Mouse (Mus musculus): Measurements from ENCODE around the gene Klra1.
"Not testable (repeated sequence)": the region's sequence is repeated elsewhere in the genome, so short reads cannot be mapped to it uniquely, and the experiment has no call there.

Klra1 gene

DNA sequence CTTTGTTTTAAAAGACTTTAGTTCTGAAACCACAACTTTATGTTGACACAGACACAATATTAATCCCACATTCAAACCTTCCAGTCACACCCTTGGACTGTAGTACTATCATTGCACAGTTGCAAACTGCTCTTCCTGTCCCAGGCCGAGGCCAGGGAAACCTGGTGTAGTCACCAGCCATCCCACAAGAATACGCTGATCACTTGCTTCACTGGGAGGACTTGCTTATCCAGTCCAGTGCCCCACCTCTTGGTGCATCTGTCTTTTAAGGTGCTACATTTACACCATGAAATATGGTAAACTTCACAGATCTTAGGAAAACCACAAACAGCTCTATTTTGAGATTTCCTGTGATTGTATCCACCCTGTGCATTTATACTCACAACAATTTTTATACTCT lies at the start of gene Klra1:
TSS of gene Klra1 (minus strand) at position 125 of the 400 bp plus-strand sequence.
- no peak for DNase-seq (ENCODE audit: low spot score)

DNA sequence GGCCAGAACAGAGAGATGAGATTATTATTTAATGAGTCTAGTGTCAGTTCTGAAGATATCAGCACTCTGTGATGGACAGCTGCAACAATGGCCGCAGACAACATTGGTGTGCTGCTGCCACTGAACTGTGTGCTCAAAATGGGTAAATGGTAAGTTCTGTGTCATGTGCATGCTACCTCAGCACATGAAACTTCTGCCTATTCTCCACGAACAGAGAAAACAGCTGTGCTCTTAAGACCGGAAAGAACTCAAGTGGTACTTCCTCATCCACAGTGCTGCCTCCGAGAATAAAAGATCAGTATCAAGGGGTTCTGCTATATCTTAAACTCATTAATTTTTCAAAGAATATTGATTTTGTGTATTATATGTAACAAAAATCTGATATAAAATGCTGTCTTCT lies 42.8 kb upstream of the Klra1 start:
- no peak for DNase-seq (ENCODE audit: low spot score)

DNA sequence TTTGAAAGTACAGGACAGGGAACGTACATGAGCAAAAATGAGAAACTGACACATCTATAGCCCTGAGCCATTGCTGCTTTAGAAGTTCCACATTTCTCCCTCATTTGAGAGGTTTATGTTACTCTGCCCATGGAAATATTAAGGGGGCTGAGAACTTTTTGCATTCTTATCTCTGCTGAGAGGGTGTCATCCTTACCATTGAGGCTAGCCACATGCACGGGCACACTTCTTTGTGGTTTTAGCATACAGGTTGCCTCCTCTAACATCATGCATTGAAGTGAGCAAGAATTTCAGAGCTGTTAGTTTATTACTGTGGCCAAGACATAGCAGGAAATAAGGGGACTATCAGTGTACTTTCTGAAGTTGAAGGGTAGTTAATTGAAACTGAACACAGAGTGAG lies 32.5 kb upstream of the Klra1 start:
- DNase-seq (ENCODE audit: low spot score) = no peak

DNA sequence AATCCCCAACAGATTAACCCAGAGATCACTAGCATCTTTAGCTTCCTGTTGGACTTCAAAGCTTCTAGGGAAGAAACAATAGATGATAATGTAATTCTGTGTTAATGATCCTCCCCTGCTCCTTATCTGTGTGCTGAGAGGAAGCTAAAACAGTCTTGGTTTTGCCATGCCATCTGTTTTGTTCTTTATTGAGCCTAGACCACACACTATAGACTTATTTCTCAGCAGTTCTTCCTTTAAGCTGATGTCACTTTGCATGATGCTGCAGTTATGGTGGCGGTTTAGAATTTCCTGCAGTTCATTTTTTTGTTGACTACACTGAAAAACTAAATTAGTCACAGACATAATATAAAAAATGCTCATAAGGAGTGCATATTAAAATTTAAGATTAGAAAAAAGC lies 18.2 kb upstream of the Klra1 start:
- DNase-seq (ENCODE audit: low spot score) = no peak

GRCm38 (mm10) chr6:130385803-130386202 lies 871 bp downstream of the Klra1 start:
- no peak for DNase-seq (ENCODE audit: low spot score)

- no peak for DNase-seq (ENCODE audit: low spot score)
Measured at GRCm38 (mm10) chr6:130382375-130382774, 4.3 kb downstream of the Klra1 start.

GRCm38 (mm10) chr6:130345381-130345780 lies 41.3 kb downstream of the Klra1 start:
- DNase-seq (ENCODE audit: low spot score) = not testable (repeated sequence)

GRCm38 (mm10) chr6:130341973-130342372 lies 44.7 kb downstream of the Klra1 start:
- not testable (repeated sequence) for DNase-seq (ENCODE audit: low spot score)

DNA sequence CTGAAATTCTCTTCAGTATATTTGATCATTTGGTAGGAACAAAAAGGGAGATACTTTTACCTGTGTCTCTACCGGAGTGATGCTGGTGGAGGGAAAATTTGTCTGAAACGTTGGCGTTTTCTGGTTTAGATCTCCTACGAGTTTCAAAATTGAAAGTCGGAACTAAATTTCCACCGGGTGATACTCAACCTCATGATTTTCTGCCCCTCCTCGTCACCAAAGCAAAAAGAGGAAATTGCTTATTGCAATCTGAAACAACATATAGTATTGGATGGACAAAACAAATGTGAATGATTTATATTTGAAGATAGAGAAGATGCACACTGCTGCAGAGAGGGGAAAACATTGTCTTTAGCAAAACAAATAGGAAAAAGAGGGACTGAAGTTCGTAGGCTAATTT lies 49.3 kb downstream of the Klra1 start, which contains the start of gene Klra3:
TSS of gene Klra3 (minus strand) at position 164 of the 400 bp plus-strand sequence.
- no peak for DNase-seq (ENCODE audit: low spot score)

Data from lung, postnatal 25 days (tissue).